Mouse (Mus musculus): ENCODE results near the gene Svopl. TPM values are rescaled to one million over a fixed set of nuclear protein-coding genes. Genes with fewer than 3 reads are reported as not detected.

Gene Svopl
- total RNA-seq (2021), result under 1 TPM; 0.39 to 0.41 TPM
- polyA plus RNA-seq (2012; rRNA removed), result 0.85 and 2.1 TPM in 2 replicates
- long read RNA-seq, partial matches to known transcripts, result 0 of 1 reads
- long read RNA-seq, other reads (novel, unspliced or antisense), result 1 of 1 reads

GRCm38 (mm10) chr6:38046838-38047237, at the start of gene Svopl:
Svopl (minus strand) TSS chr6:38046996.
- no peak within 1 kb of the TSS for H3K27ac ChIP-seq
- intact Hi-C loops (cut with DNase I), result no loop called here

GRCm38 (mm10) chr6:38094701-38095100, 47.9 kb upstream of the Svopl start:
- intact Hi-C loops (cut with DNase I), result no loop called here
- H3K4me1 ChIP-seq (ENCODE audit: control insufficient read depth, insufficient read depth, low read length), result no peaks in the 10 kb centered on the region
- no peaks in the 10 kb centered on the region for H3K36me3 ChIP-seq (ENCODE audit: control insufficient read depth, insufficient read depth, low read length)
- WGBS, result 76% methylated on average over 10 of the region's 10 CpGs
- H3K79me2 ChIP-seq (replicated peaks; ENCODE audit: control insufficient read depth, insufficient read depth, low read length), result no peaks in the 10 kb centered on the region
- TF ChIP-seq EP300 (IDR thresholded peaks at IDR 0.05; ENCODE audit: insufficient read depth, low read depth, low read length), result no peak
- no peak for TF ChIP-seq POLR2A (IDR thresholded peaks at IDR 0.05; ENCODE audit: insufficient read depth, low read depth, low read length)
- no peak for TF ChIP-seq CTCF (IDR thresholded peaks at IDR 0.05)
- H3K4me3 ChIP-seq, result no peak overlapping the region
- H3K9ac ChIP-seq (ENCODE audit: low read depth, low read length), result no peak overlapping the region
- H3K27ac ChIP-seq, result no peak overlapping the region
- no peak for DNase-seq
- H3K27me3 ChIP-seq (ENCODE audit: control insufficient read depth, insufficient read depth, low read length), result no peaks in the 10 kb centered on the region

More at GRCm38 (mm10) chr6:38046838-38047237, at the start of gene Svopl:
- 68% methylated on average over 6 of the region's 6 CpGs for WGBS
- peaks cover 7% of the 10 kb centered on the region for H3K4me1 ChIP-seq (ENCODE audit: control insufficient read depth, insufficient read depth, low read length)
- no peak for DNase-seq
- no peaks in the 10 kb centered on the region for H3K27me3 ChIP-seq (ENCODE audit: control insufficient read depth, insufficient read depth, low read length)
- no peak within 1 kb of the TSS for H3K9ac ChIP-seq (ENCODE audit: low read depth, low read length)
- H3K36me3 ChIP-seq (ENCODE audit: control insufficient read depth, insufficient read depth, low read length), result no peaks in the 10 kb centered on the region
- H3K4me3 ChIP-seq, result no peak within 1 kb of the TSS
- H3K79me2 ChIP-seq (replicated peaks; ENCODE audit: control insufficient read depth, insufficient read depth, low read length), result no peaks in the 10 kb centered on the region
- TF ChIP-seq EP300 (IDR thresholded peaks at IDR 0.05; ENCODE audit: insufficient read depth, low read depth, low read length), result no peak
- TF ChIP-seq CTCF (IDR thresholded peaks at IDR 0.05), result no peak
- no peak for TF ChIP-seq POLR2A (IDR thresholded peaks at IDR 0.05; ENCODE audit: insufficient read depth, low read depth, low read length)

DNA sequence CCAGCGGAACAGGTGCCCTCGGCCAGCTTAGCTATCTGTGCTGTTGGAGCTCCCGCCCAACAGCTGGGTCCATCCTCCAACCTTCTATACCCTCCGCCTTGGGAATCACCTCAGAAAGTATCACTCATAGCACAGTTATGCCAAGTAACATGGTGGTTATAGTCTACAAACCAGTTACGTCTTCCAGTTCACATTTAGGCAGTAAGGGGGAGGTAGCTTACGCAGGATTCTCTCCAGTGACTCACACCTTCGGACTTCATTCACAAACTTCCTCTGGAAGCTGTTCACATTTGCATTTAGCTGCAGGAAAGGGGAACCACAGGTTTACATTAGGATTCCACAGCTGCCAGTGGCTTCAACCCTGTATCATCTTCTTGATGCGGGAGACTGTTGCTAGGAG, 45.7 kb upstream of the Svopl start:
- Histone ChIP-seq H3K27ac (no peak overlapping the region), H3K36me3 (ENCODE audit: control insufficient read depth, insufficient read depth, low read length) (no peaks in the 10 kb centered on the region), H3K4me3 (no peak overlapping the region), H3K9ac (ENCODE audit: low read depth, low read length) (no peak overlapping the region), H3K27me3 (ENCODE audit: control insufficient read depth, insufficient read depth, low read length) (no peaks in the 10 kb centered on the region), H3K4me1 (ENCODE audit: control insufficient read depth, insufficient read depth, low read length) (no peaks in the 10 kb centered on the region), H3K79me2 (replicated peaks; ENCODE audit: control insufficient read depth, insufficient read depth, low read length) (no peaks in the 10 kb centered on the region)
- TF ChIP-seq CTCF (IDR thresholded peaks at IDR 0.05) (no peak), EP300 (IDR thresholded peaks at IDR 0.05; ENCODE audit: insufficient read depth, low read depth, low read length) (no peak), POLR2A (IDR thresholded peaks at IDR 0.05; ENCODE audit: insufficient read depth, low read depth, low read length) (no peak)
- WGBS, result 90% methylated on average over 8 of the region's 8 CpGs
- no peak for DNase-seq
- intact Hi-C loops (cut with DNase I), result no loop called here

DNA sequence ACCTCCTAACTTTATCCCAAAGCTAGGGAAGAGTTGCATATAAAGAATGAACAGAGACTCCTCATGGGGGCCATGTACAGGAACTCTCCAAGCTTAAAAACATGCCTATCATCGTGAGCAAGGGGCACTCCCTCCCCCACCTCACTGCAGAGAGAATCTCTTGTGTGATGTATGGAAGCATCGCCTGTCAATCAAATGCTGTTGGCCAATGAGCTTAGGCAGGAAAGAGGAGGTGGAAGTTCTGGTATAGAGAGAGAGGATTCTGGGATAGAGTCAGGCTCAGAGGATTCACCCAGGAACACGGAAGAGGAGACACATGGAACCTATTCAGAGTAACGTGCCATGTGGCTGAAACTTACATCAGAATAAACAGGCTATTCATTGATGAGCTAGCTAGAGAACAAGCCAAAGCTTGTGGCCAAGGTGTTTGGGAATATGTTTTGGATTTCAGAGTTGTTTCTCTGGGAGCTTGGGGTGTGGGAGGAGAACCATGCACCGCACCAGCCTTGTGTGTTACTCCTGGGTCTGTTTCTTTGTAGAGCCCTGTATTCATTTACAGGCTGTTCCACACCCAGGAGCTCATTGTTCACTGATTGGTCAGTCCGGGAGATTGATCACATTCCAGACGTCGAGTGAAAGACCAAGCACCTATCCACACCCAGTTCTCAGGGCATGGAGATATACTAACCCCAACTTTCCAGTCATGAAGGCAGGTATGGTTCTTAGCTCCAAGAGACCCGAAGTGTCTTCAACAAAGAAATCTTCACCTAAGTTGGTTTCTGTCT, 40.6 kb upstream of the Svopl start:
- no peak for DNase-seq
- no peaks in the 10 kb centered on the region for H3K36me3 ChIP-seq (ENCODE audit: control insufficient read depth, insufficient read depth, low read length)
- no peak overlapping the region for H3K27ac ChIP-seq
- 79% methylated on average over 9 of the region's 9 CpGs for WGBS
- intact Hi-C loops (cut with DNase I), result no loop called here
- no peaks in the 10 kb centered on the region for H3K79me2 ChIP-seq (replicated peaks; ENCODE audit: control insufficient read depth, insufficient read depth, low read length)
- H3K27me3 ChIP-seq (ENCODE audit: control insufficient read depth, insufficient read depth, low read length), result no peaks in the 10 kb centered on the region
- no peak overlapping the region for H3K4me3 ChIP-seq
- H3K4me1 ChIP-seq (ENCODE audit: control insufficient read depth, insufficient read depth, low read length), result no peaks in the 10 kb centered on the region
- TF ChIP-seq CTCF (IDR thresholded peaks at IDR 0.05) (no peak), EP300 (IDR thresholded peaks at IDR 0.05; ENCODE audit: insufficient read depth, low read depth, low read length) (no peak), POLR2A (IDR thresholded peaks at IDR 0.05; ENCODE audit: insufficient read depth, low read depth, low read length) (no peak)
- no peak overlapping the region for H3K9ac ChIP-seq (ENCODE audit: low read depth, low read length)

DNA sequence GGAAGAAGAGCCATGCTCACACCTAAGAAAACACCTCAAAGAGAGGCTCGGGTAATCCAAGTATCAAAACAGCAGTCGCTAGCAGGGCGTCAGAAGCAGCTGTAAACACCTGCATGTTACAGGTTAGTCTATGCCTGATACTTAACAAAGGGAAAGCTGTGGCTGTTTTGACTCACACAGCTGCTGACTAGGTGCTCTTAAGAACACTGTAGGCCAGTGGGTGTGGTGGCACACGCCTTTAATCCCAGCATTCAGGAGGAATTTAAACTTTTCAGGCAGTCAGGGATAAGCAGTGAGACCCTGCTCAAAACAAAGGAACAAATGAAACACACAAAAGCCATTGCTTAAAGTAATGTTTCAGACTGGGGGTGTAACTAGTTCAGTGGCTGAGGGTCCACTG, 36.4 kb upstream of the Svopl start:
- no peaks in the 10 kb centered on the region for H3K36me3 ChIP-seq (ENCODE audit: control insufficient read depth, insufficient read depth, low read length)
- TF ChIP-seq CTCF (IDR thresholded peaks at IDR 0.05), result no peak
- no peak for TF ChIP-seq EP300 (IDR thresholded peaks at IDR 0.05; ENCODE audit: insufficient read depth, low read depth, low read length)
- no peak for TF ChIP-seq POLR2A (IDR thresholded peaks at IDR 0.05; ENCODE audit: insufficient read depth, low read depth, low read length)
- H3K9ac ChIP-seq (ENCODE audit: low read depth, low read length), result no peak overlapping the region
- 60% methylated on average over 4 of the region's 4 CpGs for WGBS
- H3K4me1 ChIP-seq (ENCODE audit: control insufficient read depth, insufficient read depth, low read length), result peaks cover 2% of the 10 kb centered on the region; the same call in 1 of the 2 replicates
- DNase-seq, result no peak
- intact Hi-C loops (cut with DNase I), result no loop called here
- H3K79me2 ChIP-seq (replicated peaks; ENCODE audit: control insufficient read depth, insufficient read depth, low read length), result no peaks in the 10 kb centered on the region
- no peak overlapping the region for H3K27ac ChIP-seq
- H3K4me3 ChIP-seq, result no peak overlapping the region
- no peaks in the 10 kb centered on the region for H3K27me3 ChIP-seq (ENCODE audit: control insufficient read depth, insufficient read depth, low read length)

- intact Hi-C loops (cut with DNase I), result no loop called here
- no peaks in the 10 kb centered on the region for H3K27me3 ChIP-seq (ENCODE audit: control insufficient read depth, insufficient read depth, low read length)
- H3K4me3 ChIP-seq, result no peak overlapping the region
- 60% methylated on average over 11 of the region's 11 CpGs for WGBS
- H3K36me3 ChIP-seq (ENCODE audit: control insufficient read depth, insufficient read depth, low read length), result no peaks in the 10 kb centered on the region
- H3K27ac ChIP-seq, result no peak overlapping the region
- DNase-seq, result peak; percentile 24 to 25
- peaks cover 2% of the 10 kb centered on the region; the same call in 1 of the 2 replicates for H3K4me1 ChIP-seq (ENCODE audit: control insufficient read depth, insufficient read depth, low read length)
- TF ChIP-seq POLR2A (IDR thresholded peaks at IDR 0.05; ENCODE audit: insufficient read depth, low read depth, low read length) (no peak), EP300 (IDR thresholded peaks at IDR 0.05; ENCODE audit: insufficient read depth, low read depth, low read length) (no peak), CTCF (IDR thresholded peaks at IDR 0.05) (no peak)
- H3K79me2 ChIP-seq (replicated peaks; ENCODE audit: control insufficient read depth, insufficient read depth, low read length), result no peaks in the 10 kb centered on the region
- no peak overlapping the region for H3K9ac ChIP-seq (ENCODE audit: low read depth, low read length)
Measured at GRCm38 (mm10) chr6:38081727-38082341, 35.0 kb upstream of the Svopl start.
